1 mouse cellular context compared by ENCODE assay signal in the genomic region with DNA sequence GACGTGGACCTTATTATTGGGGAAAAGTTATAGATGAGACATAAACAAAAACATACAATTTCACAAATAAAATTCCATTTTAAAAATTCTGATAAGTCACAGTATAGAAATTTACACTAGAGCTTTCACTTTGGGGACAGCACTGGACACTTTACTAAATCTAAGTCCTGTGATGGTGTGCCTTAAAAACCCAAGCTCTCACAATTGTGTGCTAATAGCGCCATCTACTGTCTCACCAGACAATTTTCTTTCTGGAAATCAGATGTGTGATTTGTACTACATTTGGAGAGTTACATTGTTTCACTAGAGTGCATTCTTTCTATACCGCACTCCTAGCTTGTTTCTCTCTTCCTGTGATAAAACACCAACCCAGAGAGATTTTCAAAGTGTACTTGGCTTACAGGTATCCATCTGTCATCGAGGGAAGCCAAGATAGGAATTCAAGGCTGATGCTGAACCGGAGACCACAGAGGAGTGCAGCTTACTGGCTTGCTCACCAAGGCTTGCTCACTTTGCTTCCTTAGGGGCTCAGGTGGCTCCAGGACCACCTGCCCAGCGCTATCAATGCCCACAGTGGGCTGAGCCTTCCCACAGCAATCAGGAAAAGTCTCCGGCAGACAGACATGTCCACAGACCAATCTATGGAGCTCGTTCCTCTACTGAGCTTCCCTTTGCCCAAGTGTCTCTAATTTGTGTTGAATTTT.
TF ChIP-seq lines count a peak whose summit lies in the region.

No protein-coding gene starts in this region.

TF ChIP-seq in CH12.LX, 34 proteins besides CTCF, POLR2A, EP300 and RAD21 (continued from another document):
- TF ChIP-seq RCOR1 (conservative IDR thresholded peaks at IDR 0.05; ENCODE audit: low read depth, low read length) (no peak), GABPA (IDR thresholded peaks at IDR 0.05; ENCODE audit: insufficient replicate concordance, low read depth, low read length) (no peak), CHD2 (IDR thresholded peaks at IDR 0.05; ENCODE audit: low read length) (no peak), KAT2A (IDR thresholded peaks at IDR 0.05; ENCODE audit: insufficient replicate concordance, low read length) (no peak), ELF1 (IDR thresholded peaks at IDR 0.05; ENCODE audit: low read depth, low read length) (no peak), NRF1 (IDR thresholded peaks at IDR 0.05; ENCODE audit: low read depth, low read length) (no peak), SIN3A (IDR thresholded peaks at IDR 0.05; ENCODE audit: low read length) (no peak)
